Mouse (Mus musculus): ENCODE results near the gene Swap70. TPM values are rescaled to one million over a fixed set of nuclear protein-coding genes. Genes with fewer than 3 reads are reported as not detected.

Gene Swap70
- total RNA-seq, 2 experiments from 2014 or later, result 23.2 to 24.1 TPM

DNA sequence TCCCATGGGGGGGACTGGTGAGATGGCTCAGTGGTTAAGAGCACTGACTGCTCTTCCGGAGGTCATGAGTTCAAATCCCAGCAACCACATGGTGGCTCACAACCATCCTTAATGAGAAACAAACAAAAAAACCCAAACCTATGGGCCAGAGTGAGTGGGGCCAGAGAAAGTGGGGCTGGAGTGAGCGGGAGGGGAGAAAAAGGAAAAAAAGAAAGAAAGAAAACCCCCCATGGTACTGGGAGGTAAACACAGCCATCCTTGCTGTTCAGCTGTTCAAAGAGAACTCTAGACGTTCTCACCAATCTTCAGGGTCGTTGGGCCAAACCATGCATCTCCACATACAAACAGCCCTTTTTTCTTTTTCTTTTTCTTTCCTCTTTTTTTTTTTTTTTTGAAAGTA, 18.1 kb downstream of the Swap70 start:
- no peak for DNase-seq

DNA sequence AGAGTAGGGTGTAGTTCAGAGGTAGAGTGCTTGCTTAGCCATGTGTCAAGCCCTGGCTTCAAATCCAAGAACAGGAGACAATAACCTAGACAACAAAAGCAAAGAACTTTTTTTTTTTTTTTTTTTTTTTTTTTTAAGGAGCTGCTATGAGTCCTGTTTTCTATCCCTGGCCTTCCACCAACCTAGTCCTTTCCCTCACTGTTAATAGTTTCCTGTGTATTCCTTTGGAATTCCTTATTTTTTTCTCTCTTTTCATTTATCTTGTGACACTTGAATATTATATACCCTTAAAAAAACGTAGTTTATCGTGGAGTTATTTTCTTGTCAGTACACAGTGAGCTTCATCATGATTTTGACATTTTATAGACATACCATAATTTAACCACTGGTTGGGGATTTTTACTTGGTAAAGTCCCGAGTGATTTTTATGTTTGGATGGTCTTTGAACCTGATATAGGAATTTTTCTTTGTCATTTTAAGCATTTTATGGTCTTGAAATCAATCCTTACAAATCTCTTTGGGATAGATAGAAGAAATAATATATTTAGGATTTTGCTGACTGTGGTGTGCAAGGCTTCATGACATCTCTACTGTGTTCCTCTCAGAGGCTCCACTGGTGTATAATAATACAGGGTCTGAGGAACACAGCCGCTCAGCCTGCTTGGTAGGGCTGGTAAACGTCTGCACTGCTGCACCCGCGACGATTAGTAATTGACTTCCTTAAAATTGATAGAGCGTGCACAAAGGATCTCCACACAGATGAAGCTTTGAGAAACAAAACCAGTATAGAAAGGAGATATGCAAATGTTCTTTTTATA, 20.2 kb downstream of the Swap70 start:
- DNase-seq, result no peak

DNA sequence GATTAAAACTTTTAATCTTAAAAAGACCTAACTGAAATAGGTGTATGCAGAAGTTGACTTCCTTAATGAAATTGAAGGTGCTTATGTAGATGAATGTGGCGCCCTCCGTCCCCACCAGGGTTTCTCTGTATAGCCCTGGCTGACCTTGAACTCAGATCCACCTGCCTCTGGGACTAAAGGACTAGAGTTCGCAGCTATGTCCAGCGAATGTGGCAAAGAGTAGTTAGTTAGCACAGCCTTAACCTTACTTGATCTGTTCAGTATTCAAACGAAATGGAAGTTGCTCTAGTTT, 20.7 kb downstream of the Swap70 start:
- DNase-seq, result no peak

DNA sequence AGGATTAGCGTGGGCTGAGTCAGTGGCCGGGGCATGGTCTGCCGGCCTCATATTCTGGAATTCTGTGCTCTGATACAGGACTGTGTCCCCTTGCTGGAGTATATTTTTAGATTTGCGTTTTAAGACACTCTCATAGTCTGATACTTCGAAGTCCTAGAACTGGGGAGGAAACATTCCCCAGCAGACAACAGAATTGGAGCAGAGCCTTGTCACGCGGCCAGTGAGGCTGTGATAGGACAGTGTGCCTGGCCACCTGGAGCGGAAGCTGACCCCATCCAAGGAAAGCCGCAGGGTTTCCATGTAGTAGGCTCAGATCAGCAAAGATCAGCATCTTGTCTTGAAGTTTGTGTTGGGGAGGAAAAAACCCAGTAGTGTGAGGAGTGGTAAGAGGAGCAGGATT, 23.6 kb downstream of the Swap70 start:
- peak; percentile 69 for DNase-seq

DNA sequence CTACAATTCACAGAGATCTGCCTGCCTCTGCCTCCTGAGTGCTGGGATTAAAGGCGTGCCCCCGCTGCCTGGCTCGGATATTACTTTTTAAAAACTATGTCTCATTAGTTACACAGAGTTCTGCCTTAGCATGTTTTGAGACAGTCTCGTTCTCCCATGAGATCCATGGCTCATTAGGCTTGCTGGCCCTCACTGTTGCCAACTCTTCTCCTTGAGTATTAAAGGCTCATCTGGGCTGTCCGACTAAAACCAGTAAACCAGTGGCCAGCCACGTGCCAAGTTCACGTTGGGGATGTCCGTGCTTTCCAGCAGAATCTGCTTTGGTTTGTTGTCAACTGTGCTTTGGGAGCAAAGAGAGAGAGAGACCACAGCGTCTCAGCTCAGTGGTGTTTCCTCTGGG, 25.0 kb downstream of the Swap70 start:
- no peak for DNase-seq

DNA sequence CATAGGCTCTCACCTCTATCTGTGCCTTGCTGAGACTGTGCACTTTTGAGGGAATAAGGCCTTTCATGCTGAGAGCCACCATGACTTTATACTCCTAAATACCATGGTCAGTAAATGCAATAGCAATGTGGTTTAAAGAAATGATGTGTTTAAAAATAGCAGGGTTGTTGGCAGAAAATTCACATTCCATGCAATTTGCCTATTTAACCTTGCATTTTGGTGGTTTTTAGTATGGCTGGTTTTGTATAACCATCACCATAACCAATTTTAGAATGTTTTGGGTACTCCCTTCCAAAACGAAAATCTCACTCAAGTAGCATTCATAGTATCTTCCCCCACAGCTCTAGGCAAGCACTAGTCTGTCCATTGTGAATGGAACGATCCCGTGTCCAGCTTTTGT, 26.3 kb downstream of the Swap70 start:
- DNase-seq, result no peak

DNA sequence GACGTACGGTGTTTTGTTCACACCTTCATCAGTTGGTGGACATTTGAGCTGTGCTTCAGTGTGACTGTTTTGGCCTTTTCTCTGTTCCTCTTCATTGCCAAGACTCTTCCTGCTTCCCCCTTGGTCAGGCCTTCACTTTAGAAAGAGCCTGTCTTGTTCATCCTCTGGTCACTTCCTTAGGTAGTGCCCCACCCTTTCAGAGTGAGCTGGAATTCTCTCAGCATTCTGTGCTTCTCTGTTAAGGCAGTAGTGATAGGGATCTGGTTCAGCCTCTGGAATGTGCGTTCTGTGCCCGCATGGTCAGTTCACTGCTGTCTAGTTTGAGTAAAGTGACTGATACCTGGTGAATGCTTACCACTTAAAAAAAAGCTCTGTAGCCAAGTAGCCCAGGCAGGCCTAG, 27.2 kb downstream of the Swap70 start:
- DNase-seq, result no peak

DNA sequence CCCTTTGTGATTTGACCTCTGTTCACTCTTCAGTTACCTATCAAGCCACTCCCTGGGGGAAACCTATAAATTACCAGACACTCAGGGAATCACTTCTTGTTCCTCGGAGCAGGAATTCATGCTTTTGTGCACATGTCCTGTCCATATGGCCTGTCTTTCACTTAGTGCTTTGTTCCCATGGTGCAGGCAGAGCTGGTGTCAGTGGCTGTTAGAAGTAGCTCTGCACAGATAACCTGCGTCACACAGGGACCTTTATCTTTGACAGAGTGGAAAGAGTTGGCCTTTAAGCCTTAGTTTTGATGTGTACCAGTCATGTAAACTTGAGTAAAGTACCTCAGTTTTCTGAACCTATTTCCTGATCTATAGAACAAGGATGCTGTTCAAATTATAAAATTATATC, 32.4 kb downstream of the Swap70 start:
- no peak for DNase-seq

DNA sequence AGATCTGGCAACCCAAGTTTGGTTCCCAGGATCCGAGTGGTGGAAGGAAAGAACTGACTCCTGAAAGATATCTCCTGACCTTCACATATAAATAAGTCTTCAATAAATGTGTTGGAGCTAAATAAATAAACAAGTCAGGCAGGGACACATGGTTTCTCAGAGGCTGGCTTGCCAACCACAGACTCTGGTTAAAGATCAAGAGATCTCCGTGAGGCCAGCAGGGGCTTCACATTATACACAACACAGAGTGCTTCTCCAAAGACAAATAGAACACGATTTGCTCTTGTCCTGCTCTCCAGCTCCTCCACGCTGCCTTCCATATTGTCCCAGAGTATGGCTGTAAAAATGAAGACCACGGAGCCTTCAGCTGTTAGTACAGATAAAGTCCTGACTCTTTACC, 32.9 kb downstream of the Swap70 start:
- no peak for DNase-seq

DNA sequence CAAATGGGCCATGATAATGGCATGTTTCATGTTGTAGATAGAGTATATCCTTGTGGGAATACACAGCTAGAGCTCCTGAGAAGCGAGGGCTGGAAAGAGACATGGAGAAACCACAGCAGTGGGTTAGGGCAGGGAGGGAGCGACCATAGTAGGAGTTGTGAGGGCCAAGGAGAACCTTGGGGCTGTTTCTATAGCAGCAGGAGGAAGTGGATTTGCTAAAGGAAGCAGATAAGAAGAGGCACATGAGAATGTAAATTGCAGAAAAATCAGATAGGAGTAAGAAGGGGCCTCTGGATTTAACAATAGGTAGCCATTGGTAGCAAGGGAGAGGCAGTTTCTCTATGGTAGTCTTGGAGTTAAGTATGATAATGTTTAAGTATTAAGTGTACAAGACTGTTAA, 35.5 kb downstream of the Swap70 start:
- no peak for DNase-seq

DNA sequence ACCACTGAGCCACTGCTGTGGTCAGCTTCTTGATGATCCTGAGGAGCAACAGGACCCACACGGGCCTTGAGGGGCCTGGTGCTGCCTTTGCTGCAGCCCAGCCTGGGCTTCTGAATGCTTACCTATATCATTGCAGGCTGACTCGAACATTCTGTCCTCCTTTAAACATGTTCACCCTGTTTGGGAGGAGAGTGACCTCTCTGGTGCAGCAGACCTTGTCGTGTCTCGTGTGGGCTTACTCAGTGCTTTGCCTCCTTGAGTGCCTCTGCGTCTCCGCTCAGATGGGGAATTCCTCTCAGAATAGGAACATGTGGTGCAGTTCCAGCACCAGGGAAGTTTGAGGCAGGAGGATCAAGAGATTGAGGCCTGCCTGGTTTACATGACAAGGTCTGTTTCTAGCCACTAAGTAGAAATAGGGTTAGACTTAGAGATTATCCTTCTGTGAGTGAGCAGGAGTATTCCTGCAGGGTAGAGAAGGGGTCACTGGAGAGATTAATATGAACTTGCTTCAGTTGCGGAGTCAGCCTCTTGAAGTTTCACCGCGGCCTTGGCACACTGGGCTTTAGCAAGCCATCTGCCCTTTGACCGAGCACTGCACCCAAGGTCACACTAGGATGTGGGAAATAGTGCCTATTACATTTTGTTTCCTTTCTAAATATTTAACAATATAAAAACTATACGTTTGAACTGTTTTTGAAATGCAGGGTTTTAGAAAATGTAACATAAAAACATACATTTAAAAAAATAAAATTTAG, 36.9 kb downstream of the Swap70 start:
- no peak for DNase-seq

DNA sequence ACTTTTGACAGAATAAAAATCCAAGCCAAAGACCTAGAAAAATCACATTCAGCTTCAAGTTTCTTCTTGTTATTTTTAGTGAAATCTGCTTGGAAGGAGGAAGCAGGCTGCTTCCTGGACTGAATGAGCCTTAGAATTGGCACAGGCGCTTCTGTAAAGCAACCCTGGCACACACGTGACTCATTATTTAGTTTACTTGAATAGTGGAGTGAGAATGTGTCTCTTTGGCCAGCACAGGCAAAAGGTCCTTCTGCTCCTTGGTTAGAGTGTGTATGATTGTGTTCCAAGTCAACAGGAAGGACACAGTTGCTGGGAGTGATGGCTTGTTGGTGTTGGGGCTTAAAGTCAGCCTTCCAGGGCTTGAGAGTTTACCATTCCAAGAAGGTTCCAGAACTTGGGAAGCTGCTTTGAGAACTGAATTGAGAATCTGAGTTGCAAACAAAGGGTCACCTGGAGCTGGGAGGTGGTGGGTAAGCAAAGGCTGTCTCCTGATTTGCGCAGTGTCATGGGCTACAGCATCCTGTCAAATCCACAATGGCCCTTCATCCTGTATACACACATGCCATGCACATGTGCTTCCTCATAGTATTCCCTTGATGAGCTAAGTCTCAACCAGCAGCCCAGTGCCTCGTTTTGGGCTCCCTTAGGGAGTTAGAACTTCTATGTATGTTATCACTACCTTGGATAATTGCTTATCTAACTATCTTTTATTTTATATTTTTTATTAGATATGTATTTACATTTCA, 38.6 kb downstream of the Swap70 start:
- DNase-seq, result peak; percentile 26

DNA sequence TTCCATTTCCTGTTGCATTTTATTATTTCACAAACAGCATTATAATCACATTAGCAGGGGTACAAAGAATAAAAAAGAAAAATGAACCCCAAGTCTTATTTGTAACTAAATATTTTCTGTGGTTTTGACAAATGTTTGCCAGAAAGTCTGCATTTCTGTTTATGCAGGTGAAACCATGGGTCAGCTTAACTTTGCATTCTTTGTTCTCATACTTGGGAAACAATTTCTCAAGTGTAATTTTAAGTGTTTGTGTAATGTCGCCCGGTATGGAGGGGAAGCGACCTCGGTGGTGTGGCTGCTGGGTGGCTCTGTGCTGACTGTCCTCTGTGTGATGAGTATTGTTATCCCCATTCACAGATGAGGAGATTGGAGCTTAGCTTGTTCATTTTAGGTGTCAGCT, 40.3 kb downstream of the Swap70 start:
- no peak for DNase-seq

DNA sequence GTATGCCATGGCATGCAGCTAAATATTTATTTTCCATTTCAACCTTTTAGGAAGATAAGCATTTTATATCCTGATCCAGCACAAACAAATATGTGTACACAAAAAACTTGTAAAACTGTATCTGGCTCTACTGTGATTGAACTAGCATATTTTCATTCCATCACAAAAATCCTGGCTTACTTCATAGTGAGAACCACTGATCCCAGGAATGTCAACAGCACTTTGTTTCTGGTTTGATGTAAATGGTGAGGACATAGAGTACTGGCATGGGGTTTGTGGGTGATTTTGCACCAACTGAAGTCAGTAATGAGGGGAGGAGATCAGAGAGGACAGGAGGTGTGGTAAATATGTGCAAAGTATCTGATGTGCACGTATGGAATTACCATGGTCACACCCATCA, 41.1 kb downstream of the Swap70 start:
- DNase-seq, result no peak

DNA sequence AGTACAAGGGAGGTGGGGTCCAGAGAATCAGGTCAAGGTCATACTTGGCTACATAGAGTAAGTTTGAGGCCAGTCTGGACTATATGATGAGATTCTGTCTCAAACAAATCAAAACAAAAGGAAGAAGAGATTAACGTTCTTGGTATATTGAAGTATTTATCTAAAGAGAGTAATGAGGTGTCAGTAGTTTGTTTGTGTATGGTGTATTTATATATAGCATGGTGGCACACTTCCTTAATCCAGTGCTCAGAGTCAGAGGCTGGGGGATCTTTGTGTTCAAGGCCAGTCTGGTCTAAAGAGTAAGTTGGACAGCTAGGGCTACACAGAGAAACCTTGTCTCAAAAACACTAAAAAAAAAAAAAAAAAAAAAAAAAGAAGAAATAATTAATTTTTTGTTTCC, 42.0 kb downstream of the Swap70 start:
- DNase-seq, result no peak

DNA sequence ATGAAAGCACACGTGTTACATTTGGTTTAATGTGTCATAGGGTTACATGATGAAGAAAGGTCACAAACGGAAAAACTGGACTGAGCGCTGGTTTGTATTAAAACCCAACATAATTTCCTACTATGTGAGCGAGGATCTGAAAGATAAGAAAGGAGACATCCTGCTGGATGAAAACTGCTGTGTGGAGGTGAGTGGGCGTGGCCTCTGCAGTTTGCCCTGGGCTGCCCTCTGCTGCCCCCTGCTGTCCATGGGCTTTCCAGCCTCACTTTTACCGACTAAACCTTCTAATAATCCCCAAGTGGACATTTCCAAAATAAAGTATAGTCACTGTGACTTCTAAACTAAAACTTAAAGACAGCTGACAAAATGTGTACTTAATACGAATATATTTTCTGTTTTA, 44.3 kb downstream of the Swap70 start:
- peak; percentile 95 for DNase-seq

DNA sequence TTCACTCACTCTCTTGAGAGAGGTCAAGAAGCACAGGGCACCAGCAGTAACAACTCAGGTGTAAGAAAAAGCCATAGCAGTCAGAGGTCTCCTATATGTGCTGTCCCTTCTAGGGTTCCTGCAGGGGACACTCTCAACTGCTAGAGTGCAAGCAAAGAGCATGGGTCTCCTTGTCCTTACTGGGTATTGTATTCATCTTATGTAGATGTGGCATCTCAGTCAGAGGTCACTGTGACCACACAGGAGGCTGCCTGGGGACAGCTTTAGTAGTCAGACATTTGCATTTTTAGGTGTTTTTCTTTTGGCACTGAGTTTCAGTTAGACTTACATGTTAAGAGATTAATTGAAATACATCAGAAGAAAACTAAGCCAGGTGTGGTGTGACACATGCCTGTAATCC, 45.5 kb downstream of the Swap70 start:
- no peak for DNase-seq

DNA sequence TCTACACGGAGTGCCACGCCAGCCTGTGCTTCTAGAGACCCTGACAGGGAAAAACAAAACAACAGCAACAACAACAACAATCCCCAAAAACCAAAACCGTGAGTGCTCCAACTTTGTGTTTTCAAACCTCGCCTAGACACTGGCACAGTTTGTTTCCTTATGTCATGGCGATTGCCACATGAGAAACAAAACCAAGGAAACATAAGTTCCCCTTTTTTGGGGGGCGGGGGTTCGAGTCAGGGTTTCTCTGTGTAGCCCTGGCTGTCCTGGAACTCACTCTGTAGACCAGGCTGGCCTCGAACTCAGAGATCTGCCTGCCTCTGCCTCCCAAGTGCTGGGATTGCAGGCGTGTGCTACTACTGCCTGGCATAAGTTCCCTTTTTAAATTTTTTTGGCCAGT, 46.5 kb downstream of the Swap70 start:
- DNase-seq, result no peak

DNA sequence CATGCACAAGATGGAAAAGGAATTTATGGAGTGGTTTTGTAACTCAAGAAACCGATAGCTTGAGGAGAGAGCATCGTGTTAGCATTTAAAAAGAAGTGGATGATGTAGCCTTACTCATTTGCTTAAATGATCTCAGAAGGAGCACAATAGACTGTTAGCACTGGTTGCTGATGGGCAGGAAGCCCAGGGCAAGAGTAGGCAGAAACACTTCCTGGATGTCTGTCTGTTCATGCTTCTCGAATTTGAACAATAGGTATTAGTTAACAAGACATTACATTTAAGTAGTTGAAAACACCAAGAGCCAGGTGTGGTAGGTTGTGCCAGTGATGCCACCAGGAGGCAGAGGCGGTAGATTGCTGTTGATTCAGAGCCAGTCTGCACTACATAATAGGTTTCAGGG, 47.0 kb downstream of the Swap70 start:
- no peak for DNase-seq

DNA sequence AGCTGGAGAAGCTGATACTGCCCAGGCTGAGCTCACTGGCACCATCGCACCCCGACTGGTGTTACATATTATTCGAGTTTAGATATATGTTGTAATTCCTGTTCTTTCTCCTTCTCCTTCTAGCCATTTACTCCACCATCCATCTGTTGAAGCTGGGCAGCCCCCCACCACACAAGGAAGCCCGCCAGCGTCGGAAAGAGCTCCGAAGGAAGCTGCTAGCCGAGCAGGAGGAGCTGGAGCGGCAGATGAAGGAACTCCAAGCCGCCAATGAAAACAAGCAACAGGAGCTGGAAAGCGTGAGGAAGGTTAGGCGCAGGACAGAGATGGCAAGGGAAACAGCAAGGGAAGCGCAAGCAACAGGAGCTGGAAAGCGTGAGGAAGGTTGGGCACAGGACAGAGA, 48.3 kb downstream of the Swap70 start:
- DNase-seq, result no peak

DNA sequence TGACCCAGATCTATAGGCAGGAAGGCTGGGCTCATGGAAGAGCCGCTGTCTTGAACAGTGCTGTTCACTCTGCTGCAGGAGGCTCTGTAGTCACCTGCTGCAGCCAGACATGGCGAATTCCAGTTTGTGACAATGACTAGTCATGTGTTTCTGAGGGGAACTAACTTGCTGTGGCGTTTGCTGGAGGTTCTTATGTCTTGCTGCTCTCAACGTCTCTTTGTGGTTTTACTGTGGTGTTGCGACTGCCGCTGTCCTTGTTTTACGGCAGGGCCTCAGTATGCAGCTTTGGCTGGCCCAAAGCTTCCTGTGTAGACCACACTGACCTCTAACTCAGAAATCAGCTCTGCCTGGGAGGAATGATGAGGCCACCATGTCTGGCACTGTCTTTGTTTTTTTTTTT, 48.9 kb downstream of the Swap70 start:
- no peak for DNase-seq

DNA sequence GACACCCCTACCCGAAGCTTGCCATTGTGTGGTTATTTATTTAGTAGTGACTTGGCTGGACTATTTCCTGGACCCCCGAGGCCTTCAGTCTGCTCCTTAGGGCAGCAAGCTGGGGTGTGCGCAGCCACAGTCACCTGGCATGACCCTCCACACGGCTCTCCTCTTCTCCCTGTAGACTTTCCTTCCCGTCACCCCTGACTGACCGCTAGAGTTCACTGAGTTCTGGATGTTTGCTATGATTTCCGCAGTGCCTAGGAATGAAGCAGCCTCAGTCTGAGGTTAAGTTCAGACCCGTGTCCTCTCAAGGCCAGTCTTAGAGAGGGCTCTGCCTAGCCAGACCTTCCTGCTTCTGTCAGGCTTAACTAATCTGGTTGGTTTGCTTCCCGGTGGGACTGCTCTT, 50.3 kb downstream of the Swap70 start:
- no peak for DNase-seq

DNA sequence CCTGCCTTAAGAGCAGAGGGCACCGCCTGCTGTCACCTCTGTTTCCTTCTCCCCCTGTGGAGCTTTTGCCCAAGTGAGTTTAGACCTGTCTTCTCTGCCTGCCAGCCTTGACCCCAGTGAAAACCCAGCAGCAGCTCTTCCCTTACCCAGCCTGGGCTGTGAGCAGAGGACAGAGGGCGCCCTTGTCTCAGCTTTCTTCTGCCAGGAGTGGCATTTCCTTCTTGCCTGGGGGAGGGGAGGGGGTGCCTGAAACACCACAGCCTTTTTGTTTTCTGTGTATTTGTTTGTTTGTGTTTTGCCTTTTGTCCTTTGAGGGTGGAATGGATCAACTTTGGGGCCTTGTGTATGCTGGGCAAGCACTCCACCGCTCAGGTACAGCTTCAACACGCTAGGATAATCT, 50.9 kb downstream of the Swap70 start:
- DNase-seq, result no peak

DNA sequence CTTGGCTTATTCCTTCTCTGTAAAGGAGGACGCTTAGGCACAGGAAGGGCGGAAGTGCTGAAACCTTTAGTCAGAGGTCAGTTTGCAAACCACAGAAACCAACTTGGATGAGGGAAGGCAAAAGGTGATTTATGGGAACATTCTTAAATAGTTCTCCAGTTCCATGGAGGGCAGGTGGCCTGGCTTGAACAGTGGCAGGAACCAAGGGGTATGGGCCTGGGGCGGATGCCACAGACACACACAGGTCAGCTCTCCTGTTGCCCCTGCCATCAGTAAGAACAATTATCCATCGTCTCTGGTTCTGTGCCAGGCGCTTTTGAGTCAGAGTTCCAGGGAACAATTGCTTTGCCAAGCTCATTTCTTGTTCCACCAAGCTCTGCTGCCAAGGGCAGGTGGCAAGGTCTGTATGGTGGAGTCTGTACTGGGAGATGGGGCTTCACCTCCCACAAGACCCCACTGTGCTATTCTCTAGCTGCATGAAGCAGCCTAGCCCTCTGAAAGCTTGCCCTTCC, 56.3 kb downstream of the Swap70 start:
- DNase-seq, result no peak
